In genomic region chr9:21180841-21181240, GRCm38 (mm10) we compare ENCODE assay signal across 18 mouse cellular contexts. TPM values are rescaled to one million over a fixed set of nuclear protein-coding genes. Genes with fewer than 3 reads are reported as not detected.
DNase-seq lines count a peak whose midpoint lies in the region; ATAC-seq and TF ChIP-seq lines count a peak whose summit lies in the region.
"Had no signal": no experiment of that assay in that cellular context is flagged by ENCODE, and none has a peak within 500 bp of the region (broad histone marks: within the 10 kb centered on the region; RNA-seq: fewer than 3 reads in every experiment).

No protein-coding gene starts in this region.

- intact Hi-C loops in heart, postnatal 14 days (cut with DNase I) = no loop called here

- peak overlapping the region; percentile 84; the same call in 1 of the 2 replicates for H3K4me2 ChIP-seq in heart, embryonic 15.5 days
- H3K4me2 ChIP-seq in lung, embryonic 14.5 days = no peak overlapping the region
- peak overlapping the region; percentile 74 for H3K4me2 ChIP-seq in liver, embryonic 13.5 days

- TF ChIP-seq POLR2A in bone marrow macrophage, adult 2 months (IDR thresholded peaks at IDR 0.05; ENCODE audit: borderline replicate concordance, low read depth, low read length) = no peak

- no peaks in the 10 kb centered on the region for H3K27me3 ChIP-seq in heart, embryonic 15.5 days
- H3K27me3 ChIP-seq in lung, embryonic 14.5 days (ENCODE audit: insufficient read depth, low read length) = peaks cover 3% of the 10 kb centered on the region; the same call in 1 of the 2 replicates
- no peaks in the 10 kb centered on the region for H3K27me3 ChIP-seq in liver, embryonic 13.5 days
- H3K27me3 ChIP-seq: lung, embryonic 15.5 days had no signal

- H3K9ac ChIP-seq in heart, embryonic 15.5 days = no peak overlapping the region
- no peak overlapping the region; the same call in 1 of the 2 replicates for H3K9ac ChIP-seq in lung, embryonic 14.5 days
- 0 out of 2 replicates have a peak overlapping the region, but pooled peaks have one; percentile 72 for H3K9ac ChIP-seq in liver, embryonic 13.5 days

- no peak for DNase-seq in heart, postnatal 14 days
- no peak for DNase-seq in lung, embryonic 14.5 days
- DNase-seq in lung, postnatal 4 days = no peak
- DNase-seq in liver, embryonic 13.5 days = no peak
- no peak for DNase-seq in B cell, adult 2 months
- DNase-seq in embryo, embryonic 11 days = no peak
- DNase-seq: adrenal gland, adult 8-10 months; cerebellum, adult 11-12 months; cerebellum, postnatal 36 days; right cerebral cortex, postnatal 14 days; thymus, postnatal 14 days had no signal

- H3K4me3 ChIP-seq in heart, embryonic 15.5 days = no peak overlapping the region
- no peak overlapping the region for H3K4me3 ChIP-seq in lung, embryonic 14.5 days (ENCODE audit: low read depth, low read length)
- H3K4me3 ChIP-seq in bone marrow macrophage, adult 2 months (ENCODE audit: insufficient read depth, low read length) = no peak overlapping the region
- H3K4me3 ChIP-seq in liver, embryonic 13.5 days (replicated peaks) = no peak overlapping the region

- no peaks in the 10 kb centered on the region for H3K9me3 ChIP-seq in heart, embryonic 15.5 days (replicated peaks)
- no peaks in the 10 kb centered on the region for H3K9me3 ChIP-seq in lung, embryonic 14.5 days (ENCODE audit: low read depth, low read length)
- H3K9me3 ChIP-seq in liver, embryonic 13.5 days (replicated peaks) = no peaks in the 10 kb centered on the region
- H3K9me3 ChIP-seq: embryonic facial prominence, embryonic 12.5 days; forebrain, embryonic 10.5 days; lung, embryonic 15.5 days; neural tube, embryonic 13.5 days had no signal

- TF ChIP-seq CTCF in lung, embryonic 14.5 days (IDR thresholded peaks at IDR 0.05; ENCODE audit: low read depth) = no peak
- TF ChIP-seq CTCF in bone marrow macrophage, adult 2 months (IDR thresholded peaks at IDR 0.05; ENCODE audit: low read depth, low read length) = no peak

- no peak for ATAC-seq in heart, embryonic 15.5 days (replicated peaks; ENCODE audit: insufficient number of reproducible peaks, insufficient read depth, low FRiP score, low read depth)
- no peak for ATAC-seq in lung, embryonic 14.5 days (ENCODE audit: insufficient read depth)
- no peak for ATAC-seq in liver, embryonic 13.5 days (ENCODE audit: low read depth)
- ATAC-seq: hindbrain, postnatal 0 days had no signal

- WGBS in heart, embryonic 15.5 days = 70% methylated on average over 1 of the region's 1 CpGs
- WGBS in lung, embryonic 14.5 days = 60% methylated on average over 1 of the region's 1 CpGs
- WGBS in liver, embryonic 13.5 days (ENCODE audit: insufficient replicate concordance) = 32% methylated on average over 1 of the region's 1 CpGs

- no peak overlapping the region for H3K27ac ChIP-seq in heart, embryonic 15.5 days
- peak overlapping the region; percentile 8; the same call in 1 of the 2 replicates for H3K27ac ChIP-seq in lung, embryonic 14.5 days (ENCODE audit: low read depth)
- H3K27ac ChIP-seq in bone marrow macrophage, adult 2 months (ENCODE audit: insufficient read depth, low read depth, low read length) = peak overlapping the region; percentile 37; the same call in 1 of the 2 replicates
- H3K27ac ChIP-seq in liver, embryonic 13.5 days = peak overlapping the region; percentile 72; the same call in 1 of the 2 replicates
- H3K27ac ChIP-seq: embryonic facial prominence, embryonic 12.5 days; hindbrain, postnatal 0 days; lung, embryonic 15.5 days; neural tube, embryonic 13.5 days had no signal

- H3K4me1 ChIP-seq in heart, embryonic 15.5 days (replicated peaks) = peaks cover 33% of the 10 kb centered on the region
- H3K4me1 ChIP-seq in lung, embryonic 14.5 days (ENCODE audit: insufficient read depth) = no peaks in the 10 kb centered on the region
- H3K4me1 ChIP-seq in bone marrow macrophage, adult 2 months (ENCODE audit: control insufficient read depth, insufficient read depth, low read length) = peaks cover 19% of the 10 kb centered on the region
- peaks cover 52% of the 10 kb centered on the region for H3K4me1 ChIP-seq in liver, embryonic 13.5 days (replicated peaks)

- no peaks in the 10 kb centered on the region for H3K36me3 ChIP-seq in heart, embryonic 15.5 days
- H3K36me3 ChIP-seq in lung, embryonic 14.5 days (ENCODE audit: insufficient read depth) = no peaks in the 10 kb centered on the region
- H3K36me3 ChIP-seq in liver, embryonic 13.5 days = no peaks in the 10 kb centered on the region
- H3K36me3 ChIP-seq: embryonic facial prominence, embryonic 12.5 days; forebrain, embryonic 10.5 days; lung, embryonic 15.5 days; neural tube, embryonic 13.5 days had no signal

RNA-seq across cellular contexts. Expression of gene Pde4a, which starts 15.3 kb away (rescaled TPM):
- 13.0 and 13.5 TPM in 2 replicates for polyA plus RNA-seq in heart, embryonic 15.5 days (2015; fragmentation: Nextera tagmentation; extraction: Ambion mirVana)
- total RNA-seq in heart, postnatal 14 days (2021) = 10 to 100 TPM; 36.7 to 37.5 TPM
- polyA plus RNA-seq in lung, embryonic 14.5 days (2014; fragmentation: Nextera tagmentation; extraction: Ambion mirVana) = 8.4 and 9.4 TPM in 2 replicates
- polyA plus RNA-seq in bone marrow macrophage, adult 2 months (2012; ENCODE audit: insufficient read depth, insufficient read length, missing spikeins) = 13.2 and 14.2 TPM in 2 replicates
- 2.0 and 2.1 TPM in 2 replicates for polyA plus RNA-seq in liver, embryonic 13.5 days (2015; fragmentation: Nextera tagmentation; extraction: Ambion mirVana)

RNA-seq across cellular contexts. Expression of gene Cdc37, which starts 31.1 kb away (rescaled TPM):
- 203 and 229 TPM in 2 replicates for polyA plus RNA-seq in heart, embryonic 15.5 days (2015; fragmentation: Nextera tagmentation; extraction: Ambion mirVana)
- total RNA-seq in heart, postnatal 14 days (2021) = 100 to 1,000 TPM; 151 to 157 TPM
- polyA plus RNA-seq in lung, embryonic 14.5 days (2014; fragmentation: Nextera tagmentation; extraction: Ambion mirVana) = 352 and 353 TPM in 2 replicates
- polyA plus RNA-seq in bone marrow macrophage, adult 2 months (2012; ENCODE audit: insufficient read depth, insufficient read length, missing spikeins) = 104 and 110 TPM in 2 replicates
- 170 and 200 TPM in 2 replicates for polyA plus RNA-seq in liver, embryonic 13.5 days (2015; fragmentation: Nextera tagmentation; extraction: Ambion mirVana)

RNA-seq across cellular contexts. Expression of gene Tyk2, which starts 49.8 kb away (rescaled TPM):
- polyA plus RNA-seq in heart, embryonic 15.5 days (2015; fragmentation: Nextera tagmentation; extraction: Ambion mirVana) = 12.2 and 16.6 TPM in 2 replicates
- 1 to 10 TPM; 9.2 TPM for total RNA-seq in heart, postnatal 14 days (2021)
- 9.5 and 12.5 TPM in 2 replicates for polyA plus RNA-seq in lung, embryonic 14.5 days (2014; fragmentation: Nextera tagmentation; extraction: Ambion mirVana)
- polyA plus RNA-seq in bone marrow macrophage, adult 2 months (2012; ENCODE audit: insufficient read depth, insufficient read length, missing spikeins) = 46.3 and 47.1 TPM in 2 replicates
- 6.2 and 7.2 TPM in 2 replicates for polyA plus RNA-seq in liver, embryonic 13.5 days (2015; fragmentation: Nextera tagmentation; extraction: Ambion mirVana)

RNA-seq across cellular contexts. Expression of gene Keap1, which starts 58.3 kb away (rescaled TPM):
- polyA plus RNA-seq in heart, embryonic 15.5 days (2015; fragmentation: Nextera tagmentation; extraction: Ambion mirVana) = 43.4 and 56.9 TPM in 2 replicates
- total RNA-seq in heart, postnatal 14 days (2021) = 10 to 100 TPM; 38.6 to 40.8 TPM
- polyA plus RNA-seq in lung, embryonic 14.5 days (2014; fragmentation: Nextera tagmentation; extraction: Ambion mirVana) = 42.8 and 44.6 TPM in 2 replicates
- 34.9 and 36.4 TPM in 2 replicates for polyA plus RNA-seq in bone marrow macrophage, adult 2 months (2012; ENCODE audit: insufficient read depth, insufficient read length, missing spikeins)
- polyA plus RNA-seq in liver, embryonic 13.5 days (2015; fragmentation: Nextera tagmentation; extraction: Ambion mirVana) = 31.9 TPM in 2 replicates
